Mouse (Mus musculus) myocyte (in vitro differentiated cells): ENCODE results near the gene Ubxn10.

Experiments used
- CEBPB ChIP-seq: IDR thresholded peaks from 2 replicates; pipeline ENCODE4 v1.6.1; 2011; ENCODE audit warnings: mild to moderate bottlenecking, moderate library complexity; ENCODE audit not compliant: poor library complexity, insufficient read depth, severe bottlenecking
- E2F4 ChIP-seq: IDR thresholded peaks from one replicate; pipeline ENCODE4 v1.6.1; 2011; ENCODE audit warnings: mild to moderate bottlenecking, control low read depth, moderate library complexity; ENCODE audit not compliant: insufficient read depth
- MYOD1 ChIP-seq, 3 experiments: IDR thresholded peaks; one replicate each; pipeline ENCODE4 v1.6.1; 2011; ENCODE audit warnings: control low read depth in 2 of 3, low read depth in 2 of 3, mild to moderate bottlenecking in 2 of 3, moderate library complexity in 1 of 3; ENCODE audit not compliant: insufficient read length in 2 of 3, control insufficient read depth in 1 of 3
- POLR2A ChIP-seq: IDR thresholded peaks from one replicate; pipeline ENCODE4 v1.6.1; 2011; ENCODE audit warnings: low read depth, mild to moderate bottlenecking, control low read depth, moderate library complexity; ENCODE audit not compliant: insufficient read length
- POLR2AphosphoS2 ChIP-seq: IDR thresholded peaks from one replicate; pipeline ENCODE4 v1.6.1; 2011; ENCODE audit warnings: low read depth, control low read depth; ENCODE audit not compliant: insufficient read length
- TCF3 ChIP-seq: IDR thresholded peaks from one replicate; pipeline ENCODE4 v1.6.1; 2011; ENCODE audit warnings: low read depth, control low read depth; ENCODE audit not compliant: insufficient read length
- USF1 ChIP-seq: IDR thresholded peaks from one replicate; pipeline ENCODE4 v1.6.1; 2011; ENCODE audit warnings: low read depth, mild to moderate bottlenecking, control low read depth, moderate library complexity

GRCm38 (mm10) chr4:138746866-138747265, 9.9 kb upstream of the Ubxn10 start:
- no peak for TF ChIP-seq POLR2A
- no peak for TF ChIP-seq MYOD1 (IDR thresholded peaks at IDR 0.05; ENCODE audit: control insufficient read depth in 1 of 3, insufficient read length in 2 of 3, low read depth in 2 of 3)
- no peak for TF ChIP-seq USF1
- no peak for TF ChIP-seq POLR2AphosphoS2
- no peak for TF ChIP-seq E2F4
- TF ChIP-seq CEBPB, result no peak
- no peak for TF ChIP-seq TCF3
